23 mouse cellular contexts compared by ENCODE assay signal in genomic region chr2:136796518-136796917, GRCm38 (mm10).
DNase-seq lines count a peak whose midpoint lies in the region; ATAC-seq and TF ChIP-seq lines count a peak whose summit lies in the region.
"Had no signal": no experiment of that assay in that cellular context is flagged by ENCODE, and none has a peak within 500 bp of the region (broad histone marks: within the 10 kb centered on the region; RNA-seq: fewer than 3 reads in every experiment).

No protein-coding gene starts in this region.

- peaks cover 3% of the 10 kb centered on the region for H3K4me1 ChIP-seq in olfactory bulb, adult 2 months (ENCODE audit: control insufficient read depth, insufficient read depth, low read length)
- H3K4me1 ChIP-seq in heart, embryonic 11.5 days (ENCODE audit: control insufficient read depth, insufficient read depth, low read length): no peaks in the 10 kb centered on the region
- H3K4me1 ChIP-seq: forebrain, embryonic 10.5 days; forebrain, embryonic 13.5 days; heart, embryonic 10.5 days; hindbrain, embryonic 12.5 days; intestine, embryonic 15.5 days had no signal

- peak; percentile 64 to 77 for DNase-seq in frontal cortex, postnatal 36 days (ENCODE audit: low spot score in 2 of 2)
- DNase-seq in frontal cortex, postnatal 25 days (ENCODE audit: low spot score in 2 of 2): no peak
- peak; percentile 75 for DNase-seq in right cerebral cortex, adult 18-20 months
- no peak for DNase-seq in right cerebral cortex, postnatal 14 days
- peak; percentile 88 for DNase-seq in brain, adult 2 months (ENCODE audit: low read depth, low spot score)
- DNase-seq: adrenal gland, adult 2 months; adrenal gland, postnatal 14 days; cerebellum, adult 11-12 months; cerebellum, adult 8-10 months; cerebellum, postnatal 14 days; gastrocnemius, postnatal 10 days; gastrocnemius, postnatal 36 days; heart, adult 2 months had no signal

- no peaks in the 10 kb centered on the region for H3K27me3 ChIP-seq in heart, embryonic 11.5 days (ENCODE audit: control insufficient read depth, insufficient read depth, low read length)
- H3K27me3 ChIP-seq: forebrain, embryonic 13.5 days; hindbrain, embryonic 12.5 days; intestine, embryonic 15.5 days had no signal

- no peak overlapping the region for H3K9ac ChIP-seq in heart, embryonic 11.5 days (ENCODE audit: low read depth, low read length)
- H3K9ac ChIP-seq: forebrain, embryonic 13.5 days; hindbrain, embryonic 12.5 days; intestine, embryonic 15.5 days had no signal

- no peak for TF ChIP-seq POLR2A in olfactory bulb, adult 2 months (IDR thresholded peaks at IDR 0.05; ENCODE audit: insufficient read depth, low read depth, low read length)

- no peaks in the 10 kb centered on the region for H3K36me3 ChIP-seq in heart, embryonic 11.5 days (ENCODE audit: control insufficient read depth, insufficient read depth, low read length)
- H3K36me3 ChIP-seq: forebrain, embryonic 10.5 days; heart, embryonic 10.5 days; hindbrain, embryonic 12.5 days; intestine, embryonic 15.5 days had no signal

- 26% methylated on average over 1 of the region's 1 CpGs for WGBS in olfactory bulb, adult 2 months
- WGBS in heart, embryonic 11.5 days (ENCODE audit: insufficient replicate concordance): 59% methylated on average over 1 of the region's 1 CpGs

- no peak for TF ChIP-seq CTCF in olfactory bulb, adult 2 months (IDR thresholded peaks at IDR 0.05; ENCODE audit: insufficient read depth, low read depth, low read length)

- H3K9me3 ChIP-seq in heart, embryonic 11.5 days (replicated peaks; ENCODE audit: control insufficient read depth, low read length): no peaks in the 10 kb centered on the region
- H3K9me3 ChIP-seq: forebrain, embryonic 10.5 days; forebrain, embryonic 13.5 days; heart, embryonic 10.5 days; hindbrain, embryonic 12.5 days; intestine, embryonic 15.5 days had no signal

- H3K27ac ChIP-seq in olfactory bulb, adult 2 months (ENCODE audit: insufficient read depth, low read depth, low read length): peak overlapping the region; percentile 20; the same call in 1 of the 2 replicates
- no peak overlapping the region for H3K27ac ChIP-seq in heart, embryonic 11.5 days (ENCODE audit: low read depth, low read length)
- H3K27ac ChIP-seq: forebrain, embryonic 10.5 days; forebrain, embryonic 13.5 days; heart, adult 2 months; heart, embryonic 10.5 days; hindbrain, embryonic 12.5 days; intestine, embryonic 15.5 days had no signal

- H3K4me2 ChIP-seq in heart, embryonic 11.5 days: no peak overlapping the region
- H3K4me2 ChIP-seq: forebrain, embryonic 13.5 days; hindbrain, embryonic 12.5 days; intestine, embryonic 15.5 days had no signal

- ATAC-seq in heart, embryonic 11.5 days (replicated peaks; ENCODE audit: insufficient number of reproducible peaks, low FRiP score, low TSS enrichment): no peak
- ATAC-seq: CD4-positive, CD25-positive, alpha-beta regulatory T cell, adult 4 months; forebrain, embryonic 13.5 days; forebrain, embryonic 16.5 days; hindbrain, embryonic 16.5 days; intestine, embryonic 15.5 days had no signal

- H3K4me3 ChIP-seq in olfactory bulb, adult 2 months (ENCODE audit: insufficient read depth, low read depth, low read length): no peak overlapping the region
- H3K4me3 ChIP-seq in heart, embryonic 11.5 days (ENCODE audit: low read depth, low read length): no peak overlapping the region
- H3K4me3 ChIP-seq: forebrain, embryonic 10.5 days; forebrain, embryonic 13.5 days; heart, adult 2 months; heart, embryonic 10.5 days; hindbrain, embryonic 12.5 days; intestine, embryonic 15.5 days had no signal

Comparison
In these comparisons a context has a peak if more than half of its experiments do, and no peak if none do; other contexts are left out.
1. DNase-seq: peak in frontal cortex, postnatal 36 days (2 of 2), right cerebral cortex, adult 18-20 months (single experiment) and brain, adult 2 months (single experiment); none in frontal cortex, postnatal 25 days (0 of 2) and right cerebral cortex, postnatal 14 days (single experiment).